Mouse (Mus musculus): ENCODE measurements around the gene Prkcq.
"Not testable (repeated sequence)": the region's sequence is repeated elsewhere in the genome, so short reads cannot be mapped to it uniquely, and the experiment has no call there.

Gene Prkcq

DNA sequence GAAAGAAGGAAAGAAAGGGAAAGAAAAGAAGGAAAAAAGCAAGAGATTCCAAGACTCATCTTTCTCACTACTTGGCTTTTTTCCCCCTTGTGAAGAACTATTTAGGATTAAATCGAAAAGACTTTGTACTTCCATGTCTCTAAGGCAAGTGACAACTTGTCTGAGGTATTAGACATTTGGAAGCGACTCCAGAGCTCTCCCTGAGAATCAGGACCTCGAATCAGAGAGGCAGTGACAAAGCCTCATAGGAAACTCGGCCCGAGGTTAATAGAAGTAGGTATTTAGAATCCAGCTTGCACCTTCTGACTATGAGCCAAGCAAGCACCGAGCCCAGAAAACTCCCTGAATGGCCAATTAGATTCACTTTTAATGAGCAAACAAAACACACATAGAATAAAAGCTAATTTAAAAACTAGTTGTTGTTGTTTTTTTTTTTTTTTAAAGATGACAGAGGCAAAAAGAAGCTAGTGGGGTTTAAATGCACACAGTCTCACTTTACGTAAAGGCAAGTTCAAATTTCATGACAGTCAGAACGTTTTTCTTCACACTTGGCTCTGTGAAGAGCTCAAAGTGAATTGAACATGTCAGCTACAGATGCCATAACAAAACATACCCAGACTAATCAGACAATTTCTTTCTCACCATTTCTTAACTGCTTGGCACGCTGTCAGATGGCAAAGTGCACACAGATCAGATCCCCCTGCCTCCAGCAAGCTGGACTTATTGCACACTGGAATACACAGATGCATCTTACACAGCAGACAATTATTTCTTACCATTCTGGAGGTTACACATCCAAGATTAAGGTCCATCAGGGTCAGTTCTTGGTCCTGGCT lies 119.9 kb downstream of the Prkcq start:
- DNase-seq (ENCODE audit: inconsistent ontology term) = no peak

GRCm38 (mm10) chr2:11293144-11293543 lies 121.2 kb downstream of the Prkcq start:
- DNase-seq (ENCODE audit: inconsistent ontology term) = no peak

- DNase-seq (ENCODE audit: inconsistent ontology term) = no peak
Measured at GRCm38 (mm10) chr2:11294643-11295191, 122.8 kb downstream of the Prkcq start.

DNA sequence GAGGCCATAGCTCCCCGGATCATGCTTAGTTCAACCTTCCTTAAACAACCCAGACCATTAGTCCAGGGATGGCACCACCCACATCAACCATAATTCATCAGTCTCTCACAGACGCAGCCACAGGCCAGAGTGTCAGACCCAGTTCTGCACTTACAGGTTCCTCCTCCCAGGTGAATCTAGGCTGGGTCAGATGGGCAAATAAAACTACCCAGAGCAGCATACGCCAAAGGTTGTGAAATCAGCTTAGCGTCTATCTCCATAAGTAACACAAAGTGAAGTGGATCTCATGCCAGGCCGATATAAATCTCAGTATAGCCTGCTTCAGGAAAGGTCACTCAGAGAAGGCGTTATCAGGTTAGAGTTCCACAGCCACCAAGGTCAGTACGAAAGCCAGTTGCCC lies 126.9 kb downstream of the Prkcq start:
- DNase-seq (ENCODE audit: inconsistent ontology term) = no peak

DNA sequence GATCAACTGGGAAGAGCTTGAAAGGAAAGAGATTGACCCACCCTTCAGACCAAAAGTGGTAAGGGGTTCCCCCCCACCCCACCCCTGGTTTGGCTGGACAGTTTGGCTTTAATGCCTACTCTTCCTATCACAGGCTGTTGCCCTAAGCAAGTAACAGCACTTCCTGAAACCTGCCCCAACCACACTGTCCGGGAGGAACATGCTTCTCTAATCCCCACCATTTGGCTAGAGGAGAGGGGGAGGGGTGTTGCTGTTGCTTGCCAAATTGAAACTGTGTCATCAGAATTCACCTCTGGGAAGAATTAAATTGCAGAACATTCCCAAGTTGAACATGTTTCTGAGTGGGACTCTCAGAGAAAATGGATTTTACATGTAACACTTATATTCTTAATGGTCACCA lies 127.5 kb downstream of the Prkcq start:
- DNase-seq (ENCODE audit: inconsistent ontology term) = no peak

DNA sequence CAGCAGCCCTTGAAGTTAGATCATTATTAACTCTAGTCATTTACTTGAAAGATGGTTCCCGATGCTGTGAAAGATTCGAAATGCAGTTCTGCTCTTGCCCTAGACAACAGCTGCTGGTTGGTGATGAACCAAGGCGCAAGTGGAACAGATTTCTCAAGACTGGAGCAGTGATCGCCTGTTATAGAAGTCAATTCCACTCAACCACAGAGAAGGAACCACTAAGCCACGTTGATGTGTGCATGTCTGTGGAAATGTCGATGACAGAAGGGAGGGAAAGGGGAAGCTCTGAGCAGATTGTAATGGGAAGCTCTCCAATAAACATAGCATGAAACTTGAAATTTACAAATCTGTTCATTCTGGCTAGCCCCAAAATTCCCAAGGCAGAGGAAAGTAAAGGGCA lies 128.5 kb downstream of the Prkcq start:
- DNase-seq (ENCODE audit: inconsistent ontology term) = no peak

GRCm38 (mm10) chr2:11320241-11320640 lies 148.3 kb downstream of the Prkcq start:
- DNase-seq (ENCODE audit: inconsistent ontology term) = no peak

- DNase-seq (ENCODE audit: inconsistent ontology term) = peak; percentile 21
Measured at GRCm38 (mm10) chr2:11322396-11322795, 150.5 kb downstream of the Prkcq start.

DNA sequence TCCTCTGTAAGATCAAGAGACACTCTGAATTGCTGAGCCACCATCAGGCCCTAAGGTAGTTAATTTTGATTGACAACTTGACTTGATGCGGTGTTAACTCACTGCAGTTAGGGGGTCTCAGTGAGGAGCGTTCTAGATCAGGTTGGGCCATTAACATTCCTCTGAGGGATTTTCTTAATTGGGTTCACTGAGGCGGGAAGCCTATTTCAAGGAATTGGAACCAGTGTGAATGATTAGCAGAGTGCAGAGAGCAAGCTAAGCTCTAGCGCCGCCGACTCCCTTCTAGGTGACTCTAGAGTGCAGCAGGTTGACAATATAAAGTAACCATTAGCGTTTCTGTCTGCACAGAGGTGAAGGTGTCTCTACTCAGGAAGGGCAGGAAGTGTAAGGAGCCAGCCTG lies 155.4 kb downstream of the Prkcq start:
- no peak for DNase-seq (ENCODE audit: inconsistent ontology term)

DNA sequence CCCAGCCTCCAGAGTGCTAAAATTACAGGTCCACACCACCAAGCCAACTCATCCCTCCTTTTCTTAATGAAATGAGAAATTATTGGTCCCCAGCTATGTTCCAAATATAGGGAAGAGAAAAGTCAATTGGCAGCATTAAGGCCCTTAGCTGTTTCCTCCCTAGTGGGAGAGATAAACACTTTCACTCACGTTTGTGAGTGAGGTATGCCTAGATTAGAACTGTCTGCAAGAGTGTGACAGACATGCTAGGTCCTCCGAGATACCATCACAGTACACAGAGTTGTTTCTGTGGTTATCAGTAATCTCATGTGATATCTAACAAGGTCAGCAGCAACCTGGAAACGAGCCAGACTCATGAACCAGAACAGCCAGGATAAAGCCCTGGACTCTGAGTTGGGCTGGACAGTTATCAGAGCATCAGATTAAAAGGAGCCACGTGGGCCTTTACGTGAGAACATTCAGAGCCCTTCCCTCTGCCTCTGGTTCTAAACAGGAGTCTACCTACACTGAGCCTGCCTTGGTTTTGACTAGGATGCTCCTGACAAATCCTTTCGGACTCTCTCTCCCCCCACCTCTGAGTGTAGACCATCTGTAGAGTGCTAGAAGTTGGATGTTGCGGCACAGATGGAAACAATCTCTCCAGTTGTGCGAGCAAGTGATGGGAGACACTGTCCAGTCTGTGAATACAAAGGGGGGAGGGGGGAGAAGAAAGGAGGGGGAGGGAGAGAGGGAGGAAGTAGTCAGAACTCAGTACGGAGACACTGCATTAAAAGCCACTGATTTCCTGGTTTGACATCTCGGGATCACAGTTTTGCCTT lies 157.7 kb downstream of the Prkcq start:
- no peak for DNase-seq (ENCODE audit: inconsistent ontology term)

GRCm38 (mm10) chr2:11331528-11332446 lies 159.9 kb downstream of the Prkcq start:
- DNase-seq (ENCODE audit: inconsistent ontology term) = peak; percentile 69

DNA sequence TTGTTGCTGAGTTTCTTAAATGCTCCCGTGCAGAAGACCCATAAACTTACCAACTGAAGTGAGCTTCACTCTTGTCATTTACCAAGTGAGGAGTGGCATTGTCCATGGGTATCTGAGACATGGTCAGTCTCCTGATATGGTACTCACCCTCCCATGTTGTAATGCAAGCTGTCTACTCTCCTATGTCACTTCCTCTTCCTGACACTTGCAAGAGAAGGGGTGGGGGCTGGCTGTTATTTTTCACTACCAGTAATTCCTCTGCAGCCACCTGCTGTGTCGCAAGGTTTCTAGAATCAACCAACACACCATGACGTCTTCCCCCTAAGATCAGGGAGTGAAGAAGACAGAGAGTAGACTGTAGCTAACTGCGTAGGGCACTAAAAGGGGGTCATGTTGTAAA lies 160.6 kb downstream of the Prkcq start:
- no peak for DNase-seq (ENCODE audit: inconsistent ontology term)

DNA sequence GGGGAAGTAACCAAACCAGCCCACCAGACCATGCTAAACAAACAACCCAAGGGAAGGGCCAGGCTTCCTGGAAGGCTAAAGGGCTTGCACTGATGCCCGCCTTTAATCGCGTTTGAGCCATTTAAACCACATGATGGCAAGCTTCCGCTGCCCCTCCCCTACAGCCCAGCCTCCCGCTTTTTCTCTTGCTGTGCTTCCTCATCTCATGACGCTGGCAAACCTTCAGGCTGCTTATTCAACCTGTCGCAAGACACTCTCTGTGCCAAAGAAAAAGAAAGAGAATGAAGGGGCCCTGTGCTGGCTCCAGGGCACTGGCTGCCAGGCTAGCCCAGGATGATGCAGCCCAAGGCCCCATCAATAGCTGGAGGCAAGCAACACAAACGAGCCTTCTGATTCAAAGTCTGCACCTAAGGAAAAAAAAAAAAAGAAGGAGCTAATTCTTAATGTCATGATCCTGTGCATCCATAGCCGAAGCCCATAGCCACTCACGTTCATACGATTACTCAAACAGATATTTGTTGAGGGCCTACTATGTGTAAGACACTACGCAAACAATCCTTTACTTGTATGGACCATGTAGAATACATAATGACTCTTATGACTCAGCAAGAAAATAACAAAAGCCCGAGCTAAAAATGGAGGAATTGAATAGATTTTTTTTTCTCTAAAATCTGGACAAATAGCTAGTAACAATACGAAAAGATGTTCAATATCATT lies 161.6 kb downstream of the Prkcq start:
- DNase-seq (ENCODE audit: inconsistent ontology term) = no peak

GRCm38 (mm10) chr2:11336320-11336719 lies 164.4 kb downstream of the Prkcq start:
- no peak for DNase-seq (ENCODE audit: inconsistent ontology term)

GRCm38 (mm10) chr2:11338931-11339839 lies 167.3 kb downstream of the Prkcq start:
- DNase-seq (ENCODE audit: inconsistent ontology term) = peak; percentile 94

DNA sequence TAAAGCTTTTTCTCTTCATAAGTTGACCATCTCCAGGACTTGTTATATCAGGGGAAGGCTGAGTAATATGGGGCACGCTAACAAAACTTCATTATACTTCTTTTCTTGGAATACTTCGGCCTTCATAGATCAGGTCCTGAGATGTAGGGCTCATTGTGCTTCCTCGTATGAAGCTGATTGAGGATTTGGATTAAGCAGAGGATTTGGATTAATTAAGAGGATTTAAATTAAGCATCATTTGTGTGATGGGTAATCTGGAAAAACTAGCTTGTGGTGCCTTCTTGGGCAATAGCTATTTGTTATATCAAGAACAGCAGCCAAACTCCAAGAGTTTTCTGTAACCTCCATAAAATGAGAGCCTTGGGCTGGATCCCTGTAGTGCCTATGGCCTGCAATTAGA lies 172.8 kb downstream of the Prkcq start:
- no peak for DNase-seq (ENCODE audit: inconsistent ontology term)

DNA sequence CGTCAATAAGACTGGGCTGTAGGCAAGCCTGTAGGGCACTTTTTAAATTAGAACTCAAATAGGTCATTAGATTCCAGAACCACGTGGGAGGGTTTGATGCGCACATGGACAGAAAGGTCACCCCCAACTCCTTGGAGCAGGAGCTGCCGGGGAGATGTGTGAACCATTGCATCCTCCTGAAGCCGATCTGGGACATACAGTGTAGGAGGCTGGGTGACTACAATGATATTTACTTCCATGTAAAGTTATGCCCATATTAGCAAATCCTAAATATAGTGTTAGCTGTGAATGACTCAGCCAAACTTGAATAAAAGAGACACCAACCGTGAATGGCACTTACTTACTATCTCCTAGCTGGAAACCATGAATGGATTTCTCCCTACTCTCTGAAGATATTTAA lies 174.5 kb downstream of the Prkcq start:
- DNase-seq (ENCODE audit: inconsistent ontology term) = not testable (repeated sequence)

DNA sequence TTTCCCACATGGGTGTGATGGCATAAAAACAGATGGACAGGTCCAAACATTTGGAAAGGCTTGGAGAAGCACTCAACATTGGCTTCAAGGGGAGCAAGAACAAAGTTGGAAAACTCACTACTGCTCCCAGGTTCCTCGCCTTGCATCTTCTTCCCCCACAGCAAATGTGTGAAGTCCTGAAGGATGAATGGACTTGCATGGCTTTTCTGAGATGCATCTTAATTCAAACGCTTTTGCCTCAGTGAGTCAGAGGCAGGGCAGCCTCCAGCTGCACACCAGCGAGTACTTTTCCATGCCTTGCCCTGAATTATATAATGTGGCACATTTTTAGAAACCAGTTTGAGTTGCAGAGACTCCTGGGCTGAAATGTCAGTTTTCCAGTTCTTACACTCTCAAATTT lies 175.9 kb downstream of the Prkcq start:
- no peak for DNase-seq (ENCODE audit: inconsistent ontology term)
